Mouse (Mus musculus) frontal cortex, adult 2 months (tissue): ENCODE data around the gene Trim8. TPM values are rescaled to one million over a fixed set of nuclear protein-coding genes. Genes with fewer than 3 reads are reported as not detected.

Source experiments
- DNase-seq, 2 experiments: peaks; one replicate each; pipeline ENCODE4 v3.0.0; 2022; ENCODE audit warnings: low spot score in 1 of 2; ENCODE audit errors: extremely low spot score in 1 of 2
- polyA plus RNA-seq: library from polyadenylated mRNA; depleted of rRNA; stranded (reverse); fragments of >200 nt; gene quantifications from 2 replicates; pipeline ENCODE4 v1.2.3, GENCODE M21; 2012

Gene Trim8
- polyA plus RNA-seq, 1 experiment, result 58.6 TPM

DNA sequence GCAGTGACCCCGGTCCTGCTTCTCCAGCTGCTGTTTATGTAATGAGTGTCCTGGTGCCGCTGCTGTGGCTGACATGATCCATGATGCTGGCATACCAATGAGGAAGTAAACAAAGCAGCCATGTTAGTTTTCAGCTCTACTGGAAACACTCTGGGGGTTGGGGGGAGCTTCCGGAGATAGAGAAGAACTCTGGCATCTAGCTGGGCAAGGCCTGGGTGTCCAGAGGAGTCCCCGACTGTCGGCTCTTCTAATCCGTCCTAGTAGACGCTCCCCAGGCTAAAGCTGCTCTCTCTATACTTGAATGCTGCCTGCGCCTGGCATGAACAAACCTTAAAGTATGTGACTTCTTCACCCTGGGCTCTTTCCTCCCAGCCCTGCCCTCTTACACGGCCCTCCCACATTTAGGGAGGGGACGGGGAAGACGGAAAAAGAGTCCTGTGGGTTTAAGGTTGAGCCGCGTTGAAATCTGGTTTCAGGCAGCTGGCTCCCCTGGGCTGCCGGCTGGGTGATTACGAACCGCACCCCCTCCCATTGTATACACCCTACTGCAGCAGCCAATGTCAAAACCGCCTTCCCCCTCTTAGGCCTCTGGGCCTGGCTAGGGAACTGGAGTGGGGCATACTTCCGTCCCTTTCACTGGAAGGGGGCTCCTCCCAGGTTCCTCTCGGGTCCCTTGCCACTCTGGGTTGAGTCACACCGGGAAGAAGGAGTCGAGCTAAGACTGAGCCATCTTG, 2.0 kb downstream of the Trim8 start:
- peak in 1 of 2 experiments; percentile 44 for DNase-seq

DNA sequence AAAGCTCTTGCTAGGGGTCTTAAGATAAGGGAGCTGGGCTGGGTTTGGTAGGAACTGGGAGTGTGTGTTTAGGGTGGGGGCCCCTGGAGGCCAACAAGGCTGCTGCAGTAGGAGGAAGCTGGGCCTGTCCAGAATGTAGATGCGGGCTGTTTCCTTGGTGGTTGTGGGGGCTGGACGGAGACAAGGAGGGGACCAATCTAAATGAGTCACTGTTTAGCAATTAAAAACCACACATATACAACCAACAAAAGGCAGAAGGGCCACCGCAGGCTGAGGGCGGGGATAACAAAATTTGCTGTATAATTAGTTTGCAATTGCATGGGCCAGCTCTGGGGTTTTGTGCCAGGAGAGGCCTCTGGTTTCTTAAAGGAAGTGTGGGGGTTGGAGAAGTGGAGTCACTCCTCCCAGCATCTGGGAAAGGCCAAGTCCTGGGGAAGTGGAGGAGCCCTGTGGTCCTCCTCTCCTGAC, 2.6 kb downstream of the Trim8 start:
- DNase-seq, result peak in 1 of 2 experiments; percentile 47

DNA sequence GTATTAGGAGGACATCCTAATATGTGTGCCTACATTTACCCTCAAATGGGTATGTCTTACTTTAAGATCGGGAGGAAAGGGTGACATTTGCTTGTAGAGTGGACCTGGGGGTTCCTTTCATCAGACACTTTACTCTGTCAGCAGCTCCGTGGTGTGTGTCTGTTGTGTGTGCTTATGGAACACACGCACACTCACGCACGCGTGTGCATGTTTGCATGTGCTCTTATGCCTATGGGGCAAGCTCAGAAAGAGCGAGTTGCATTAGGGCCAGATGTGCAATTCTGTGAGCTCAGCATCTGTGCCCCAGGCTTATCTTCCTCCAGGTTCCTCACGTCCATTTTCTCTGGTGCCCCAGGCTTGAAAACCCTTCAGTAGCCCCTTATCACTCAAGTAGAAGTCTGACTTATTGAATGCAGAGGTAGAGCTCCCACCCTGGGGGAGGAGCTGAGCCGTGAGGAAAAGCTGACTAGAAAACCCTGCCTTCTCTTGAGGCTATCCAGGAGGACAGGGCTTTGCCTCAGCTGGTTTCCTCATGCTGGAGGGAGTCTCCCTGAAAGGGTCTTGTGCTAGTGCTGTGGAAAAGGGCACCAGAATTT, 3.4 kb downstream of the Trim8 start:
- DNase-seq, result no peak

DNA sequence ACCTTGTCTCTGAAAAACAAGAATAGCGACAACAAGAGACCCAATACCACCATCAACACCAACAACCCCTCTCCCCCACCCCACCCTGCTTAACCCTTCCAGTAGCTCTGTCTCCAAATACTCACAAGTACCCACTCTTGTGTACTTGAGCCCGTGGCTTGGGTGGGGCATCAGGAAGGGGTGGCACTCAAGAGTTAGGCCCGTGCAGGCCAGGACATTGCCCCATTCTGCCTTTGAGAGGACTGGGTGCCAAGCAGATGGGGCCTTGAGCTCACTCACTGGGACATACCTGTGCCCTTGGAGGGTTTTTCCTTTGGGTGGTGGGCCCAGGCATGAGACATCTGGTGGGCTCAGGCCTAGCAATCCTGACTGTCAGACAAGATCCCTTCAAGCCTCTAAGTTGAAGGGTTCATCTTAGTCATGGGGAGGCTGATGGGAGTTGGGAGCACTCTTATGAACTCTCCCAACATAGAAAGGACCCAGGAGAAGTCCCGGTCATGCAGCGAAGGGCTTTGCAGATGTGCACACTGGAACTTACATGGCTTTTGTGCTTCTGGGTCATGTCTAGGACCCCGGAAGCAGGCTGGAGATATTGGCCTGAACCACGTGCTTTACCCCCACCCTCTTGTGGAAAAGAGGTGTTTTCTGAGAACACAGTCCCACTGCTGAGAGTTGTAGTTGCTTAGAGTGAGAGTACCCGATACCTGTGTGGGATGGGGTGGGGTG, 4.3 kb downstream of the Trim8 start:
- DNase-seq, result no peak

DNA sequence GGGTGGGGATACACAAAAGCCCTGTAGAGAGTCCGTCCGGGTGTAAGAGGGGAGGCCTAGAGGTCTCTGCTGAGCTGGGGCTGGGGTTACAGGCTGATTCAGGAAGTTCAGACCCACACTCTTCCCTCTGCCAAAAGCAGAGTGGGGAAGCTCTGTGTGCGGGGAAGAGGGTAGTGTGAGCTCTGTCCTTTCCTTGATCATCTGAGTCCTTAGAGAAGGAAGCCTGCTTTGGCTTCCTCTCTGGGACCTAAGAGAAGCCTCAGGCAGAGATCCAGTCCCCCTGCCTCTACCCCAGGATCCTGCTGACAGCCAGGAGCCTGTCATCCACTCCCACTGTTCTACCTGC, 4.8 kb downstream of the Trim8 start:
- no peak for DNase-seq

DNA sequence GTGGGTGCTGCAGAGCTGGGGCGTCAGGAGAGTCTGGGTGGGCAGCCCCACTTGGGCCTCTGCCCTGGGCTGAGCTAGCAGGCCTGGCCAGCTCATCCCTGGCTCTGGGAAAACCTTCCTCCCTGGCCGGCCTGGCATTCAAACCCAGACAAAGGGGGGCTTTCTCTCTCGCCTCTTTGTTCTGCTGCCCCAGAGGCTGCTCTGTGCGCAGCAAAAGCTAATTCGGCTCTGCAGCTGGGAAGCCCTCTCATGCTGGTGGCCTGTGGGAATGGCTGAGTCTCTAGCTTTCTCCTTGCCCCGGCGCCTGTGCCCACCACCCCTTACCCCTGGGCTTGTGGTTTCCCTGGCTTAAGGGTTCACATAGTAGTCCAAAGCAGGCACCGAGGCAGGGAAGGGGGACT, 5.7 kb downstream of the Trim8 start:
- DNase-seq, result peak in 1 of 2 experiments; percentile 49

DNA sequence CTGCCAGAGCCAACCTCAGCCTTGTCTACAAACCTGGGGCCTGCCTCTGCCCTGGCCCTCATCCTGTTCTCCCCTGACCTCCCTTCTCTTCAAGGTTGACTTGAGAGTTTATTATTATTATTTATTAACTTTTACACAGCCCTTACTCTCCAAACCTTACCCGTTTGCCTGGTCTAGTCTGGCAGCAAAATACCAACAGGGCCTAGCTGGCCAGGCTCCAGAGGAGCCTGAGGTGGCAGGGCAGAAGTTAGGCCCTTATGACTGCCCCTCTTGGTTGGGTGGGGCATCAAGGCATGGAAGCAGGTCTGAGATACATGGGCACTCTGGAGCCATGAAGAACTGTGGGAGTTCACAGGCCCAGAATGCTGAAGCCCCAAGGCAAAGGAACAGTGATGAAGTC, 6.3 kb downstream of the Trim8 start:
- DNase-seq, result no peak

DNA sequence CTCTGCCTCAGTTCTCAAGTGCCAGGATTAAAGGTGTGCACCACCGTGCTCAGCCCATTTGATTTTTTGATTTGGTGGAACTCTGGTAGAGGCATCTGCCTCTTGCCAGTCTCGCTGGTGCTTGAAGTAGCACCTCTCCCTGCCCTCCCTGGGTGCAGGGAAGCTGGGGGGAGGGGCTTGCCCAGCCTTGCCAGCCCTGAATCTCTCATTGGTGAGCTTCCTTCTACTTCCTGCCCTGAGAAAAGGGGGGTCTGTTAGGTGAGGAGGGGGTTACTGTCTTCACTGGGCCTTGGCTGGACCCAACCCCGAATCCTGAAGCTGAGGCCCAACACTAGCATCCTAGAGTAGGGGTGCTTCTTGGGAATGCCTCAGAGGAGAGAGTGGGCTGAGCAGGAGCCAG, 7.2 kb downstream of the Trim8 start:
- DNase-seq, result no peak

DNA sequence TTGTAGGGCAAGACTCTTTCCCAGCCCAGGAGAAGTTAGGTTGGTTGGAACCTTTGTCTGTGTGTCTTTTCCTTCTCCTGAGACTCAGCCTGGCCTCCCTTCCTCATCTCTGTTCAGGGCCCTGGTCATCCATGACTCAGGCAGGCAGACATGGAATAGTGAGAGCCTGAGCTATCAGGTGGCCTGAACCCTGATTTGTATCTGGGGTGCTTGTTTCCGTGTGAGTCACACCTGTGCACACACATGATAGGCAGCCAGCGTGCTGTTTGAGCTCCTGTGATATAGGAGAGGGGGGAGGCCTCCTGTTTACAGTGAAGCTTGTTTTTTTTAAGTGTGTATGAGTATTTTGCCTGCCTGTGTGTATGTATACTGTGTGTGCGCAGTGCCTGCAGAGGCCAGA, 7.7 kb downstream of the Trim8 start:
- no peak for DNase-seq

DNA sequence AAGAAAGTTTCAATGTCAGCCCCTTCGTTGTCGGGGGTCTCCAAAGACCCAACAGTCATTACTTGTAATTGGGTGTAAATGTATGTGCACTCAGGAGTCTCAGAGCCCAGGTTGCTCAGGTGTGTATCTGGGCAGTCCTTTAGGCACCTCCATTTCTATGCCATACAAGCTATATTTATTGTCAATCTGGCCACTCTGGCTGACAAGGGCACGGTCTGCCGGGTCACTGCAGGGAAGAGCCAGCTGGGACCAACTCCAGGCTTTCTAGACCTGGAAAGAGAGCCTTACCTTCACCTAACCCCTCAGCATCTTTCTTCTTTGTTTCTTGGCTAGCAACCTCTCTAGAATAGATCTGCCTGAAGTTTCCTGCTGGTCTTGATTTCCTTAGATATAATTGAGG, 8.2 kb downstream of the Trim8 start:
- no peak for DNase-seq

DNA sequence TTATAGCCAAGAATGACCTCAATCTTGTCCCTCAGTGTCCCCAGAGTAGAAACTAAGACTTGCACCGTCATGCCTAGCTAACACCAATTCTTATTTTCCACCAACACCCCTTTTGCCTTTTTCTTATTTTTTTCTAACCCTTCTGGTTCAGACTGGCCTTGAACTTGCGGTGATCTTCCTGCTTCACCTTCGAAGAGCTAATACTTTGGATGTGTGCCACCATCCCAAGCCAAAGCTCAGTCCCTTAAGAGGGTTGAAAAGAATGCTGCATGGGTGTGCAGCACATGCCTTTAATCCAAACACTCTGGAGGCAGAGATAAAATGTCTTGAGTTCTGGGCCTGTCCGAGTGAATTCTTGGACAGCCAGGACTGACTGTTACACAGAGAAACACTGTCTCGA, 8.9 kb downstream of the Trim8 start:
- DNase-seq, result no peak

DNA sequence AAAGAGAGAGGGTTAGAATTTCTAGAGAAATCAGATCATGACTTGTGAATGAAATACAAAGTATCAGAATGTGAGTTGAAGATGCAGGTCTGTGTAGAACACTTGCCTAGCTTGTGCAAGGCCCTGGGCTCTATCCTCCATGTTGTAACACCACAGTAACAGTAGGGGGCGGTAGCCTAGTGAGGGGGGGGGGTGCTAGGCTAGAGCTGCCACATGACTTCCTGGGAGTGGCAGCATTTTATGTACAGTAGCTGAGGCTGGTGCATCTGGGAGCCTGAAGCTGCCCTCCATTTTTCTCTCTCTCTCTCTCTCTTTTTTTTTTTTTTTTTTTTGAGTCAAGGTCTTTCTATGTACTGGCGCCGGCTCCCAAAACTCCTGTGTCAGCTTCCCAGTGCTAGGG, 9.3 kb downstream of the Trim8 start:
- no peak for DNase-seq

DNA sequence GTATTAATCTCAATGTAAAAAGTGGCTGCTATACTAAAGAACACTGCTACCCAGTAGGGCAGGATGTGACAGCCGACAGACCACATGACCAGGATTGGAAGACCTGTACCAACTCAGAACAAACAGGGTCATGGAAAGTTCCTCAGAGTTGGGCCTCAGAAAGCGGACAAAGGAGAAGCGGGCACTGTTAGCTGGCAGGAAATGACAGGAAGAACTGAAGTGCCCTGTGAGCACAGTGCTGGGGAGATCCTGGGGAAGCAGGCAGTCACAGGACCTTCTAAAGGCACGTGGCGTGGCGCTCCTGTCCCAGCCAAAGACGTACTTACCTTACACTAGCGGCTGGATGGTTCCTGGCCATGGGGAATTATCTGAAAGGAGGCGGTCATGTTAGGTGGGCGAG, 9.8 kb downstream of the Trim8 start:
- DNase-seq, result no peak

DNA sequence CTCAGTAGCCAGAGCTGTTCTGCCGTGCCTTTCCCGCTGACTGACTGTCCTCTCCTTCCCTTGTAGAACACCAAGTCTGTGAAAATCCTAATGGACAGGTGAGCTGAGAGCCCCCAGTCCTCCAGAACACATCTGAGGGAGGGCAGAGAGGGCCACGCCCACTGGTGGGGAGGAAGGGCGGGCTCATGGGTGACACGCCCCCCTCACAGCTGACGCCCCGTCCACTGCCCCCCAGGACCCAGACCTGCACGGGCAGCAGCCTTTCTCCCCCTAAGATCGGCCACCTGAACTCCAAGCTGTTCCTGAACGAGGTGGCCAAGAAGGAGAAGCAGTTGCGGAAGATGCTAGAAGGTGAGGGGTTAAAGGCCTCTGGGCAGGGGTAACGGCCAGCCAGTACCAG, 12.9 kb downstream of the Trim8 start:
- DNase-seq, result no peak

DNA sequence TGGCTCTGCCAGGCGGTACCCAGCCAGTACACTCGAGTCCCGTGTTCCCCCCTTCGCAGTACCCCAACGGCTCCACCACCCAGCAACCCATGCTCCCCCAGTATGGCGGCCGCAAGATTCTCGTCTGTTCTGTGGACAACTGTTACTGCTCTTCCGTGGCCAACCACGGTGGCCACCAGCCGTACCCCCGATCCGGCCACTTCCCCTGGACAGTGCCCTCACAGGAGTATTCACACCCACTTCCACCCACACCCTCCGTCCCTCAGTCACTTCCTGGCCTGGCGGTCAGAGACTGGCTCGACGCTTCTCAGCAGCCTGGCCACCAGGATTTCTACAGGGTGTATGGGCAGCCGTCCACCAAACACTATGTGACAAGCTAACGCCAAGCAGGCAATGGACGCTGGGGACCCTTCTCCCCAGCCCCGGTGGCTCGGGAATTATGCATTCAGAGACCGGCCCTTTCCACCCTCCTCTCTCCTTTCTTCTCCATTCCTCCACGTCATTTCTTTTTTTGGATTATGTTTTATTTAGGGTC, 13.9 kb downstream of the Trim8 start:
- no peak for DNase-seq

DNA sequence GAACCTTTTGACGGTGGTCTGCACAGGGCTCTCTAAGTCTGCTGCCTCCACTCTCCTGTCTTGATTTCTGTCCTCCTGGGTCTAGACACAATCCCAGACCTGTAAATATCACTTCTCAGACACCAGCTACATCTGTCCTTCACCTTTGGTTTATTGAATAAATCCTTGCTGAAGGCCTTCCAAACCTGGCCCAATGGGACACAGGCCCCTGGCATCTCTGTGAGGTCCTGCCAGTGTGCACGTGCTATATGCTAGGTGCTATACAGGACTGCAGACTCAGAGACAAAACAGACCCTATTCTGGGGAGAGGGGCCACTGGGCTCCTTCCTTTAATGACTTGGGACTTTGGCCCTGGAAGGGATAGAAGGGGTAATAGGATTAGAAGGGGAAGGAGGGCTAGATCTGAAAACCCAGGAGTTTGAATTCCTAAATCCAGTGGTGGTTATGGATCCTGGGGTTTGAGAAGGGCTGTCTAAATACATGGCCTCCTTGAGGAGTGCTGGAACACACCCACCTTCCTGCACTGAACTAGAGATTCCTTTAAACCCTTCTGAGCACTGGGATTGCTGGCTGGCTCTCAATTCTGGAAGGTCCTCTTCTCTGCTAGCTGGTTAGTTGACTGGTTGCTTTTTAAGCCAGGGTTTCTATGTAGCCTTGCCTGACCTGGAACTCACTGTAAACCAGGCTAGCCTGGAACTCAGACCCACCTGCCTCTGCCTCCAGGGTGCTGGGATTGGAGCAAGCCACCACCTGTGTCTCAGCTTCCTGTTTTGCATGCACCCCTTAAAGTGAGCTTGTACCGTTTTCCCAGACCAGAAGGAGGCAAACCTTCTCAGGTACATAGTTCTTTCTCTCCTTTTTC, 15.4 kb downstream of the Trim8 start:
- no peak for DNase-seq

DNA sequence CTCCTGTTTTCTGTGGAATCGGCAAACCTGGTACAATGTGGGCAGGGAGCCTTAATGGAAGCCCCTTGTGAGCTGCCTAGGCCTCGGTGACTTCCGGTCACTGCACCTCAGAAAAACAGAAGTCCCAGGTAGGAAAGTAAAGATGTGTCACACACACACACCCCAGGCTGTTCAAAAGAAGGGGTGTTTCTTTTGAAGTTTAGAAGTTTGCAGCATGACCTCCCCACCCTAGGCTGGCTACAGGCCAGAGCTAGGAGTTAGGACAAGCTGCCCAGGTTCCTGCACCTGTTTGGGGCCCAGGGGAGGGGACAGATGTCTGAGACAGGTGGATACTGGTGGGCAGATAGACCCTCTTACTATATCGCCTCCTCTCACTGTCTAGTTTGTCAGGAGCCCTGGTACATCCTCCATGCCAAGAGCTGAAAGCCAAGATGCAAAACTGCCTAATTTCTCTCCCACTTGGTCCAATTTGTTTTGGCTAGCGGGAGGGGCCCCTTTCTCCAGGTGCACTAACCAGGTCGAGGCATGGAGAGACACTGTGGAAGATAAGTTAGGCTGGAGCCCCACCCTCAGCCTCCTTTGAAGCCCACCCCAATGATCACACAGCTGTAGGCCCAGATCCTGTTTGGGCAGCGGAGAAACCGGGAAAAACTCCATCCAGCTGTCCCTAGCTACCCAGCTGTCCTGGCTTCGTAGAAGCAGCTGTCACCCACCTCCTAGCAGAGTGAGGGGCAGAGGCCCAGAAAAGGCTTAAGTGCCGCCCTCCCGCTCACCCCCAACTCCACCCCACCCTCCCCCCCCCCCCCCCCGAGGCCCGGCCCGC, 16.2 kb downstream of the Trim8 start:
- DNase-seq, result no peak

DNA sequence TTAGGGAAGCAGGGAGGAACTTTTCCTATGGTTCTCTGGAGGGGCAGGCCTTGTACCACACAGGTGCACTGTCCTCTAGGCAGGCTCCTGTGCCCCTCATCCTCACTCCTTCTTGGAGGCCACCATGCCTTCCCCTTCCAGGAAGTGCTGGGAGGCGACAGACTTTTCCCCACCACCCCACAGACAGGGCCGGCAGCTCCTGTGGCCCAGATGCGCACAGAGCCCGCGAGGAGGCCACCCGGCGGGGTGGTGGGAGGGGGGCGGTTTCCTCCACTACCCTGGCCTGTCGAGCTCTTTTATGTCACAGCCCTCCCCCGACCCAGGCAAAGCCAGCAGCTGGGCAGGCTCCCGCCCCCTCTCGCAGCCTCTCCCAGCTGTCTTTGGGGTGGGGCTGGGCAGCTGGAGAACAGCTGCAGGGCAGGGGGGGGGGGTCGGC, 16.9 kb downstream of the Trim8 start:
- no peak for DNase-seq

DNA sequence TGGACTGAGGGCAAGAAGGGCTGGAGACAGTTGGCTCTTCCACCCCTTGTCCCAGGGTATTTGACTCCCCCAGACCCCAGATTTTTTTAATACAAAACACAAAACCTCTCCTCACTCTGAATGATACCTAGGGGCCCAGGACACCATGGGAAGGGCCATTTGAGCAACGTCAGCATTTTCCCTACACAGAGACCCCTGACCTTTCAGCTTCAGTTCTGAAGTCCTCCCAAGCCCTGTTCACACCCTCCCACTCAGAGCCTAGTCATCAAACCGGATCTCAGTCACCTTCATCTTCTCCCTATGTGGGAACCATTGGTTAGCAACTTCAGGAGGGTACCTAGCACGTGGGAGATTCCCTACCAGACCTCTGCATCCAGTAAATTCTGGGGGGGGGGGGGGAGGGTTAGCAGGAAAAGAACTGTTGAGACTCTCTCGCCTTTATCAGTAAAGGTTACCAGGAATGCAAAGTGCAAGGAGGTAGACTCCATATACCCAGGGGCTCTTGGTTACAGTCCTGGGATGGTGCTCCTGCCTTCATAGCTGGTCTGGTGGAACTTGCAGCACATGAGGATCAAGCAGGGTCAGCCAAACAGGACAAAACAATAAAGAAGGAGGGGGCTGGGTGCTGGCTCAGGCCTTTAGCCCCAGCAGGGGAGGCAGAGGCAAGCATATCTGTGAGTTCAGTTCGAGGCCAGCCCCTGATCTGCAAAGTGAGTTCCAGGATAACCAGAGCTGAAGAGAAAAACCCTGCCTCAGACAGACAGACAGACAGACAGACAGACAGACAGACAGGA, 17.5 kb downstream of the Trim8 start:
- DNase-seq, result no peak
